ENCODE assay signal across 8 mouse cellular contexts in the genomic region with DNA sequence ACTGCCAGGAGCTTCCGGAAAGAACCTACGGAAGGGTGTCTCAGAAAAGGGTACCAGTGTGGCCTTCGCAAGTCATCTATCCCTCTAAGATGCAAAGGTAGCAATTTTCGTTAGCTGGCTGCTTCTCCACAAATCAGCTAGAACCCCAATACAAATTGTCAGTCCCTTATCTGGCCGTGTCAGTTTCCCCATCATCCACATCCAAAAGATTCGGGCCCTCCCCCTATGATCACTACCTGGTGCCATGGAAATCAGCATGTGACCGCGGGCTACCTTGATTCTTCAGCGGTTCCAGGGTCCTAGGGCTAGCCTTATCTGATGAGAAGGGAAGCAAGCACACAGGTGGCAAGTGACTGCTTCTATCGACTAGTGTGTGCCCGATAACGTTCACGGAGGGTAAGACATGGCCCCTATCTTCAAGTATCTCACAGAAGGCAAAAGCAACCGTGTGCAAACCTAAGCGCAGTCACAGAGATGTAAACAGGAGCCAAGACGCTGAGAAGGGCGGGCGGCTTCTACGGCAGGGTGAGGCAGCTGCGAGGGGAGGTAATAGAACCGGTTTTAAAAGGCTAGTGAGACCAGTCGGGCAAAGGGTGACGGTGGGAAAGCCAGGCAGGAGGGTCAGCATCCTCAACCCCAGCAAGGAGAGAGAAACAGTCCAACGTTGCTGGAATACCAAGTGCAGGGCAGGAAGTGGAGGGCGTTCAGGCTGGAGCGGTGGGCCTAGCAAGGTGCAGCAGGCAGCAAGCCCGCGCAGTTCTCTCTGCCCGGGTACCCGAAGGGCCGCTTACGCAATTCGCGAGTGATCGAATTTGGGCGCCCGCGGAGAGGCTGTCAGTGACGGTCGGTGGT. TPM values are rescaled to one million over a fixed set of nuclear protein-coding genes. Genes with fewer than 3 reads are reported as not detected.
DNase-seq lines count a peak whose midpoint lies in the region; ATAC-seq and TF ChIP-seq lines count a peak whose summit lies in the region.

No protein-coding gene starts in this region.

- H3K9me3 ChIP-seq in forebrain, embryonic 10.5 days: no peaks in the 10 kb centered on the region
- no peaks in the 10 kb centered on the region for H3K9me3 ChIP-seq in hindbrain, embryonic 16.5 days (ENCODE audit: control insufficient read depth, low read length)
- no peaks in the 10 kb centered on the region for H3K9me3 ChIP-seq in midbrain, embryonic 16.5 days (replicated peaks; ENCODE audit: control insufficient read depth, low read length, poor library complexity, severe bottlenecking)

- TF ChIP-seq POLR2A in liver, adult 2 months (IDR thresholded peaks at IDR 0.05; ENCODE audit: extremely low read depth, insufficient read depth, low read length): 0 out of 2 replicates have a peak, but pooled peaks have one; percentile 14

- H3K36me3 ChIP-seq in forebrain, embryonic 10.5 days (replicated peaks): no peaks in the 10 kb centered on the region
- H3K36me3 ChIP-seq in hindbrain, embryonic 16.5 days (ENCODE audit: control insufficient read depth, insufficient read depth, low read length): no peaks in the 10 kb centered on the region
- peaks cover 8% of the 10 kb centered on the region for H3K36me3 ChIP-seq in liver, adult 2 months (ENCODE audit: control insufficient read depth, insufficient read depth, low read length)
- H3K36me3 ChIP-seq in midbrain, embryonic 16.5 days (ENCODE audit: control insufficient read depth, insufficient read depth, low read length): no peaks in the 10 kb centered on the region

- peak; percentile 63 for ATAC-seq in hindbrain, embryonic 16.5 days
- peak; percentile 64 for ATAC-seq in midbrain, embryonic 16.5 days

- peak overlapping the region; percentile 98 for H3K4me2 ChIP-seq in hindbrain, embryonic 16.5 days (ENCODE audit: low read length)
- H3K4me2 ChIP-seq in midbrain, embryonic 16.5 days (ENCODE audit: low read length): peak overlapping the region; percentile 81

- WGBS in forebrain, embryonic 10.5 days: 10% methylated on average over 40 of the region's 40 CpGs
- 11% methylated on average over 37 of the region's 40 CpGs for WGBS in hindbrain, embryonic 16.5 days
- 6% methylated on average over 40 of the region's 40 CpGs for WGBS in liver, adult 2 months
- 13% methylated on average over 32 of the region's 40 CpGs for WGBS in midbrain, embryonic 16.5 days

- peaks cover 24% of the 10 kb centered on the region for H3K4me1 ChIP-seq in forebrain, embryonic 10.5 days
- H3K4me1 ChIP-seq in hindbrain, embryonic 16.5 days (ENCODE audit: control insufficient read depth, insufficient read depth, low read depth, low read length): peaks cover 12% of the 10 kb centered on the region
- peaks cover 26% of the 10 kb centered on the region for H3K4me1 ChIP-seq in liver, adult 2 months (ENCODE audit: control insufficient read depth, insufficient read depth, low read length)
- peaks cover 7% of the 10 kb centered on the region for H3K4me1 ChIP-seq in midbrain, embryonic 16.5 days (ENCODE audit: control insufficient read depth, insufficient read depth, low read length)

- H3K4me3 ChIP-seq in forebrain, embryonic 10.5 days: peak overlapping the region; percentile 79
- H3K4me3 ChIP-seq in hindbrain, embryonic 16.5 days (ENCODE audit: low read length): peak overlapping the region; percentile 92
- peak overlapping the region; percentile 96 for H3K4me3 ChIP-seq in liver, adult 2 months (ENCODE audit: insufficient read depth, low read depth, low read length)
- H3K4me3 ChIP-seq in midbrain, embryonic 16.5 days (ENCODE audit: low read depth, low read length): peak overlapping the region; percentile 90

- H3K27me3 ChIP-seq in forebrain, embryonic 10.5 days (ENCODE audit: poor library complexity, severe bottlenecking): peaks cover 60% of the 10 kb centered on the region
- H3K27me3 ChIP-seq in hindbrain, embryonic 16.5 days (replicated peaks; ENCODE audit: control insufficient read depth, insufficient read depth, low read length): no peaks in the 10 kb centered on the region
- no peaks in the 10 kb centered on the region for H3K27me3 ChIP-seq in liver, adult 2 months (ENCODE audit: control insufficient read depth, insufficient read depth, low read length)
- H3K27me3 ChIP-seq in midbrain, embryonic 16.5 days (ENCODE audit: control insufficient read depth, insufficient read depth, low read depth, low read length): peaks cover 7% of the 10 kb centered on the region; the same call in 1 of the 2 replicates

- peak overlapping the region; percentile 90 for H3K9ac ChIP-seq in hindbrain, embryonic 16.5 days (ENCODE audit: low read depth, low read length)
- peak overlapping the region; percentile 100 for H3K9ac ChIP-seq in liver, adult 2 months (ENCODE audit: low read depth, low read length)
- H3K9ac ChIP-seq in midbrain, embryonic 16.5 days (ENCODE audit: low read depth, low read length): peak overlapping the region; percentile 82

- peak overlapping the region; percentile 71 for H3K27ac ChIP-seq in forebrain, embryonic 10.5 days
- H3K27ac ChIP-seq in hindbrain, embryonic 16.5 days (ENCODE audit: low read depth, low read length): peak overlapping the region; percentile 69
- peak overlapping the region; percentile 100 for H3K27ac ChIP-seq in liver, adult 2 months (replicated peaks; ENCODE audit: insufficient read depth, low read depth, low read length)
- H3K27ac ChIP-seq in midbrain, embryonic 16.5 days (ENCODE audit: low read length): peak overlapping the region; percentile 69; the same call in 1 of the 2 replicates

- TF ChIP-seq CTCF in liver, adult 2 months (IDR thresholded peaks at IDR 0.05; ENCODE audit: low read depth, low read length): no peak

- DNase-seq in left cerebral cortex, adult 18-20 months (ENCODE audit: low spot score in 2 of 2): peak; percentile 48 to 60
- DNase-seq in left cerebral cortex, adult 11 months (ENCODE audit: low spot score): no peak
- DNase-seq in c-Kit-negative CD71-positive TER-119-positive erythroid progenitor cells, embryonic 14.5 days (ENCODE audit: low read depth, low spot score): peak; percentile 38
- peak; percentile 28 for DNase-seq in forebrain, embryonic 10.5 days (ENCODE audit: extremely low spot score, low spot score)
- DNase-seq in liver, adult 2 months (ENCODE audit: extremely low read depth, low read depth, low spot score): peak; percentile 67
- DNase-seq in thymus, postnatal 0 days (ENCODE audit: low spot score): peak; percentile 63

- peaks cover 32% of the 10 kb centered on the region; the same call in 1 of the 2 replicates for H3K79me2 ChIP-seq in liver, adult 2 months (ENCODE audit: control insufficient read depth, insufficient read depth, low read length)

RNA-seq across cellular contexts. Expression of a gene that starts 3.9 kb away (rescaled TPM):
- 10 to 100 TPM; 53.9 to 58.4 TPM for total RNA-seq in left cerebral cortex, adult 18-20 months (2021)
- 2.6 and 3.0 TPM in 2 replicates for polyA plus RNA-seq in forebrain, embryonic 10.5 days (2016; fragmentation: Nextera tagmentation; extraction: Ambion mirVana)
- 18.6 and 20.0 TPM in 2 replicates for polyA plus RNA-seq in hindbrain, embryonic 16.5 days (2015; fragmentation: Nextera tagmentation; extraction: Ambion mirVana)
- 81.9 and 90.1 TPM in 2 replicates for total RNA-seq in liver, adult 2 months (2014; rRNA removed)
- polyA plus RNA-seq in liver, adult 2 months (2012; rRNA removed): 48.2 and 64.9 TPM in 2 replicates
- 16.8 and 19.9 TPM in 2 replicates for polyA plus RNA-seq in midbrain, embryonic 16.5 days (2015; fragmentation: Nextera tagmentation; extraction: Ambion mirVana)
- 47.7 and 48.6 TPM in 2 replicates for polyA plus RNA-seq in thymus, postnatal 0 days (2015; fragmentation: Nextera tagmentation; extraction: Ambion mirVana)
